Mouse (Mus musculus): Measurements from ENCODE around the gene Vgll4. TPM values are rescaled to one million over a fixed set of nuclear protein-coding genes. Genes with fewer than 3 reads are reported as not detected.

Gene Vgll4
- polyA plus RNA-seq, 1 experiment from 2014 or later: 74.3 TPM

- 70% methylated on average over 5 of the region's 5 CpGs for WGBS
- ATAC-seq (ENCODE audit: insufficient number of reproducible peaks, low FRiP score): no peak
These were observed 32.9 kb downstream of the Vgll4 start for GRCm38 (mm10) chr6:114936941-114937313.

DNA sequence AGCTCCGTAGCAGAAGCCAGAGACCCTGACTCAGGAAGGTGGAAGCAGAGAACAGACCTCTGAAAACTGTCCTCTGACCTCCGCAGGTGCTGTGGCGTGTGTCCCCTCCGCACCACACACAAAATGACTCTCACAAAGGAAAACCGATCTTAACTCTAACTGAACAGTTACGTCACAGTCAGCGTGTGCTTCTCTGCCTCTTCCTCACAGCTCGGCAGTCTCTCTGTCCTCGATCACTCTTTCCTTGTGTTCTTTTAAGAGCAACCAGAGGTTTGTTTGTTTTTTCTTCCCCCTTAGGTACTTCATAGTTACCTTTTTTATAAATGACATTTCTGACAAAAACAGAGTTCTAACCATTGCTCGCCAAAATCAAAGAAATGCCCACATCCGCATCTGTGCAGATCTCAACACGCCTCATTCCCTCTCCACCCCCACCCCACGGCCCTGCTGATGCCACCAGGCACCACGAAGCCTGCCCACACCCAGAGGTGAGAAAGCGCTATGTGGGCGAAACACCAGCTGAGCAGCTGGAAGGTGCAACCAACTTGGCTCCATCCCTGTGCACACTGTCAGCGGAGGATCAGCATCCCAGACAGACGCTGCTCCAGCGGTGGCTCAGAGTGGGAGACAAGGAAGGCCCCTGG lies 33.4 kb downstream of the Vgll4 start:
- no peak for ATAC-seq (ENCODE audit: insufficient number of reproducible peaks, low FRiP score)
- H3K9me3 ChIP-seq (replicated peaks): peaks cover 6% of the 10 kb centered on the region
- no peaks in the 10 kb centered on the region for H3K36me3 ChIP-seq
- no peak overlapping the region for H3K27ac ChIP-seq (ENCODE audit: poor library complexity, severe bottlenecking)
- H3K4me1 ChIP-seq (replicated peaks): peaks cover 2% of the 10 kb centered on the region; the same call in 1 of the 2 replicates
- 82% methylated on average over 19 of the region's 19 CpGs for WGBS
- no peak overlapping the region for H3K4me3 ChIP-seq
- H3K9ac ChIP-seq: 0 out of 2 replicates have a peak overlapping the region, but pooled peaks have one; percentile 15
- H3K4me2 ChIP-seq: no peak overlapping the region
- no peaks in the 10 kb centered on the region for H3K27me3 ChIP-seq (replicated peaks)

More at GRCm38 (mm10) chr6:114936941-114937313, 32.9 kb downstream of the Vgll4 start:
- H3K27me3 ChIP-seq (replicated peaks): no peaks in the 10 kb centered on the region
- no peak overlapping the region for H3K4me3 ChIP-seq
- H3K36me3 ChIP-seq: no peaks in the 10 kb centered on the region
- H3K4me2 ChIP-seq: no peak overlapping the region
- peaks cover 6% of the 10 kb centered on the region for H3K9me3 ChIP-seq (replicated peaks)
- no peaks in the 10 kb centered on the region for H3K4me1 ChIP-seq (replicated peaks)
- no peak overlapping the region for H3K9ac ChIP-seq
- no peak overlapping the region for H3K27ac ChIP-seq (ENCODE audit: poor library complexity, severe bottlenecking)

DNA sequence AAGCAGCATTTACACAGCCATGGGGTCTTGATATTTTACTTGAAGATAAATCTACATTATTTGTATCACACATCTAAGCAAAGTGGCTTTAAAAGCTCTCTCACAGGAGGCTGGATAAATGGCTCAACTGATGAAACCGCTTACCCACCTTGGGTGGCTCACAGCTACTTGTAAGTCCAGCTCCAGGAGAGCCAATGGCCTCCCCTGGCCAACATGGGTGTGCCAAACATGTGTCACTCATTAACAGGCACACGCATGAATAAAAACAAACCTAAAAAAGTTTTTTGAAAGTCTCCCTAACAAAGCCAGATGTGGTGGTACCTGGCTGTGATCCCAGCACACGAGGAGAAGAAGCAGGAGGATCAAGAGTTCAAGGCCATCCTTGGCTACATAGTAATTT lies 34.4 kb downstream of the Vgll4 start:
- H3K9ac ChIP-seq: no peak overlapping the region
- H3K4me1 ChIP-seq (replicated peaks): peaks cover 11% of the 10 kb centered on the region; the same call in 1 of the 2 replicates
- no peak overlapping the region for H3K27ac ChIP-seq (ENCODE audit: poor library complexity, severe bottlenecking)
- no peak overlapping the region for H3K4me2 ChIP-seq
- H3K27me3 ChIP-seq (replicated peaks): no peaks in the 10 kb centered on the region
- no peak for ATAC-seq (ENCODE audit: insufficient number of reproducible peaks, low FRiP score)
- no peaks in the 10 kb centered on the region for H3K36me3 ChIP-seq
- H3K9me3 ChIP-seq (replicated peaks): peaks cover 6% of the 10 kb centered on the region
- 82% methylated on average over 3 of the region's 3 CpGs for WGBS
- H3K4me3 ChIP-seq: no peak overlapping the region

GRCm38 (mm10) chr6:114934045-114934444 lies 35.7 kb downstream of the Vgll4 start:
- no peak overlapping the region for H3K27ac ChIP-seq (ENCODE audit: poor library complexity, severe bottlenecking)
- no peak overlapping the region for H3K4me2 ChIP-seq
- no peak overlapping the region for H3K4me3 ChIP-seq
- ATAC-seq (ENCODE audit: insufficient number of reproducible peaks, low FRiP score): no peak
- peaks cover 18% of the 10 kb centered on the region for H3K4me1 ChIP-seq (replicated peaks)
- H3K36me3 ChIP-seq: no peaks in the 10 kb centered on the region
- 85% methylated on average over 11 of the region's 11 CpGs for WGBS
- peaks cover 6% of the 10 kb centered on the region for H3K9me3 ChIP-seq (replicated peaks)
- H3K9ac ChIP-seq: no peak overlapping the region
- H3K27me3 ChIP-seq (replicated peaks): no peaks in the 10 kb centered on the region

GRCm38 (mm10) chr6:114932991-114933392 lies 36.8 kb downstream of the Vgll4 start:
- WGBS: 75% methylated on average over 3 of the region's 3 CpGs
- H3K9me3 ChIP-seq (replicated peaks): peaks cover 6% of the 10 kb centered on the region
- H3K4me2 ChIP-seq: no peak overlapping the region
- H3K27ac ChIP-seq (ENCODE audit: poor library complexity, severe bottlenecking): no peak overlapping the region
- H3K4me1 ChIP-seq (replicated peaks): peaks cover 22% of the 10 kb centered on the region
- H3K27me3 ChIP-seq (replicated peaks): no peaks in the 10 kb centered on the region
- no peak for ATAC-seq (ENCODE audit: insufficient number of reproducible peaks, low FRiP score)
- no peak overlapping the region for H3K4me3 ChIP-seq
- no peaks in the 10 kb centered on the region for H3K36me3 ChIP-seq
- no peak overlapping the region for H3K9ac ChIP-seq

DNA sequence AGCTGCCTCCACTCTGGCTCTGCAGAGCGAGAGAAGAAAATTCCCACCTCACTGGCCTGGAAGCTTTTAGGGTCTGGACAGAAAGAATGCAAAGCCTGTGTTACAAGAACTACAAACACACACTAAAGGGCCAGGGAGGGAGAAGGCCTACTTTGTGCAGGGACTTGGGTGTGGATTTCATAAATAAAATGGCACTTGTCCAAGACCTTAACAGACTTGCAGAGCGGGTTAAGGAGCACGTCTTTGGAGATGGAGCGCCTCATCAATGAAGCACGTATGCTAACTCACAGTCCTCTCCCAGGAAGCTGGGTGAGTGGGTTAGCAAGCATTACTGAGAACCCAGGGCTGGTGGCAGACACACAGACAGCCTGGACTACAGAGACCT lies 37.7 kb downstream of the Vgll4 start:
- no peak overlapping the region for H3K4me3 ChIP-seq
- H3K27ac ChIP-seq (ENCODE audit: poor library complexity, severe bottlenecking): no peak overlapping the region
- no peak overlapping the region for H3K9ac ChIP-seq
- ATAC-seq (ENCODE audit: insufficient number of reproducible peaks, low FRiP score): no peak
- peaks cover 22% of the 10 kb centered on the region for H3K4me1 ChIP-seq (replicated peaks)
- WGBS: 77% methylated on average over 5 of the region's 5 CpGs
- H3K27me3 ChIP-seq (replicated peaks): no peaks in the 10 kb centered on the region
- H3K36me3 ChIP-seq: no peaks in the 10 kb centered on the region
- peaks cover 2% of the 10 kb centered on the region; the same call in 1 of the 2 replicates for H3K9me3 ChIP-seq (replicated peaks)
- no peak overlapping the region for H3K4me2 ChIP-seq

GRCm38 (mm10) chr6:114931212-114932115 lies 38.3 kb downstream of the Vgll4 start:
- H3K9ac ChIP-seq: no peak overlapping the region
- 67% methylated on average over 28 of the region's 28 CpGs for WGBS
- no peak for ATAC-seq (ENCODE audit: insufficient number of reproducible peaks, low FRiP score)

DNA sequence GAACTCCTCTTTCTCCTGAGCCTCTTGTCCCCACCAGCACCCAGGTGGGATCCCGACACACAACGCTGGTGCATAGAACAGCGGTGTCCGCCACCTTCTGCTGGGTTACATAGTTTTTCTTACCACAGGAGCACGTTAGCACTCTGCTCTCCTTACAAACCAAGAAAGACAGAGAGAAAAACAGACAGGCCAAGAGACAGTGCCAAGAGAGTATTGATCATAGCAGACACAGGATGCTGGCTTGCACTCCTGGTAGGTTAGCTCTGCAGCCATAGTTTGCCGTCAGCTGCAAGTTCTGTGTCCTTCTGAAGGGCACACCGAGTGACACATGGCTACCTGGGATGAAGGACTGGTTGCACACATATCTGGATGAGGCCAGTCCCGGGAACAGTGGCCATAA lies 39.1 kb downstream of the Vgll4 start:
- ATAC-seq (ENCODE audit: insufficient number of reproducible peaks, low FRiP score): no peak
- no peaks in the 10 kb centered on the region for H3K27me3 ChIP-seq (replicated peaks)
- H3K36me3 ChIP-seq: no peaks in the 10 kb centered on the region
- H3K9ac ChIP-seq: no peak overlapping the region
- H3K4me2 ChIP-seq: no peak overlapping the region
- H3K9me3 ChIP-seq (replicated peaks): peaks cover 5% of the 10 kb centered on the region; the same call in 1 of the 2 replicates
- WGBS: 81% methylated on average over 8 of the region's 8 CpGs
- H3K27ac ChIP-seq (ENCODE audit: poor library complexity, severe bottlenecking): no peak overlapping the region
- peaks cover 22% of the 10 kb centered on the region for H3K4me1 ChIP-seq (replicated peaks)
- no peak overlapping the region for H3K4me3 ChIP-seq

More at GRCm38 (mm10) chr6:114931212-114932115, 38.3 kb downstream of the Vgll4 start:
- Histone ChIP-seq H3K27me3 (replicated peaks) (no peaks in the 10 kb centered on the region), H3K4me1 (replicated peaks) (peaks cover 22% of the 10 kb centered on the region), H3K4me2 (peak overlapping the region; percentile 14; the same call in 1 of the 2 replicates), H3K27ac (ENCODE audit: poor library complexity, severe bottlenecking) (no peak overlapping the region), H3K4me3 (no peak overlapping the region), H3K36me3 (no peaks in the 10 kb centered on the region), H3K9me3 (replicated peaks) (peaks cover 5% of the 10 kb centered on the region; the same call in 1 of the 2 replicates)

DNA sequence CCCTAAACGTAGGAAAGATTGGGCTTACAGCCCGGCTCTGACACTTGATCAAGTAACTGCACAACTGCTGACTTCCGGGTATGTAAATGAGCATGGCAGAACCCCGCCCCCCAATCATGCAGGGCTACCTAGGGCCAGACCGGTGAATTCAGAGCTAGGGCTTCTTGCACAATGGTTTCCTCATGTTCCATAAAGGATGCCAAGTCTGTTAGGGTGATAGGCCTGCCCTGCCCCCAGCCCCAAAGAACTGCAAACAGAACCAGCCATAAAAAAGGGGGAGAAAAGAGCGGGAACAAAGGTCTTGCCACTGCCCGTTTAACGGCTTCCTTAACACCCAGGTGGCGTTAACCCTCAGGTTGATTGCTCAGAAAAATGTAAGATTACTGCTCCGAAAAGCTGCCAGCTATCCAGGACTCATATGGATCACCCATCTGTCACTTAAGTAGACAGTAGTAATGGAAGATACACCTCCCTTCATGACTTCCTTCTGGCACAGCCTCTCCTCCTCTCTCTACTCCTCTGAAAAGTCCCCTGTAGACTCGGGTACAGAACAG lies 39.7 kb downstream of the Vgll4 start:
- Histone ChIP-seq H3K4me2 (peak overlapping the region; percentile 17; the same call in 1 of the 2 replicates), H3K27me3 (replicated peaks) (no peaks in the 10 kb centered on the region), H3K27ac (ENCODE audit: poor library complexity, severe bottlenecking) (no peak overlapping the region), H3K36me3 (no peaks in the 10 kb centered on the region), H3K9me3 (replicated peaks) (peaks cover 5% of the 10 kb centered on the region; the same call in 1 of the 2 replicates), H3K9ac (no peak overlapping the region), H3K4me3 (no peak overlapping the region), H3K4me1 (replicated peaks) (peaks cover 22% of the 10 kb centered on the region)
- WGBS: 53% methylated on average over 11 of the region's 11 CpGs
- ATAC-seq (ENCODE audit: insufficient number of reproducible peaks, low FRiP score): no peak

DNA sequence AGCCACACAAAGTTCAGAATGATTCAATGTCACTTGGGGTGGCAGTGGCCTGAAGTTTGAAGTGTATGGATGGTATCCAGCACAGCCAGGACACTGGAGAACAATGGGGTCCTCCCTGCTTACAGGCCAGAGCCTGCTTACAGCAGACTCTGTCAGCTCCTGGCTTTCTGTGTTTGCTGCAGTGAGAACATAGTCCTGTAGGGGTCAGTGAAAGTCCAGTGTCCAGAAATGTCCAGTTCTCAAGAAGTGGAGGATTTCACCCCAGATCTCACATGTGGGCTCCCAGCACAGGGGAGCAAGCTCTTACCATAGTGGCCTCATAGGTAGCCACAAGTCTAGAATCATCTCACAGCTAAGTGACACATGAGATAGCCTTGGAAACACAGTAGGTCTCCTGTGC lies 40.4 kb downstream of the Vgll4 start:
- Histone ChIP-seq H3K27ac (ENCODE audit: poor library complexity, severe bottlenecking) (peak overlapping the region; percentile 35; the same call in 1 of the 2 replicates), H3K4me3 (no peak overlapping the region), H3K36me3 (no peaks in the 10 kb centered on the region), H3K9me3 (replicated peaks) (peaks cover 5% of the 10 kb centered on the region; the same call in 1 of the 2 replicates), H3K9ac (no peak overlapping the region), H3K4me2 (no peak overlapping the region), H3K27me3 (replicated peaks) (no peaks in the 10 kb centered on the region), H3K4me1 (replicated peaks) (peaks cover 22% of the 10 kb centered on the region)
- no peak for ATAC-seq (ENCODE audit: insufficient number of reproducible peaks, low FRiP score)

GRCm38 (mm10) chr6:114928462-114928861 lies 41.3 kb downstream of the Vgll4 start:
- WGBS: 3% methylated on average over 4 of the region's 4 CpGs
- Histone ChIP-seq H3K27ac (ENCODE audit: poor library complexity, severe bottlenecking) (peak overlapping the region; percentile 51), H3K4me2 (no peak overlapping the region), H3K4me3 (no peak overlapping the region), H3K9me3 (replicated peaks) (peaks cover 5% of the 10 kb centered on the region; the same call in 1 of the 2 replicates), H3K9ac (no peak overlapping the region), H3K4me1 (replicated peaks) (peaks cover 22% of the 10 kb centered on the region), H3K36me3 (no peaks in the 10 kb centered on the region), H3K27me3 (replicated peaks) (no peaks in the 10 kb centered on the region)
- no peak for ATAC-seq (ENCODE audit: insufficient number of reproducible peaks, low FRiP score)

Measured in heart, embryonic 12.5 days (tissue).